Mouse (Mus musculus) inflammation-experienced regulatory T-cells, adult 6 months (primary cell): ENCODE data around the gene Adamts13. TPM values are rescaled to one million over a fixed set of nuclear protein-coding genes. Genes with fewer than 3 reads are reported as not detected.
A peak's percentile ranks its signal among the peaks of the same experiment; 100 is the strongest.

ENCODE experiments used
- ATAC-seq: one replicate; pipeline ENCODE4 v1.8.0; 2017
- polyA plus RNA-seq, 3 experiments: library from polyadenylated mRNA; unstranded; fragments of 100-300 nt; shearing (Covaris generic); gene quantifications; one replicate each; pipeline ENCODE4 v1.2.1; 2017

The Adamts13 gene
- polyA plus RNA-seq = not detected

DNA sequence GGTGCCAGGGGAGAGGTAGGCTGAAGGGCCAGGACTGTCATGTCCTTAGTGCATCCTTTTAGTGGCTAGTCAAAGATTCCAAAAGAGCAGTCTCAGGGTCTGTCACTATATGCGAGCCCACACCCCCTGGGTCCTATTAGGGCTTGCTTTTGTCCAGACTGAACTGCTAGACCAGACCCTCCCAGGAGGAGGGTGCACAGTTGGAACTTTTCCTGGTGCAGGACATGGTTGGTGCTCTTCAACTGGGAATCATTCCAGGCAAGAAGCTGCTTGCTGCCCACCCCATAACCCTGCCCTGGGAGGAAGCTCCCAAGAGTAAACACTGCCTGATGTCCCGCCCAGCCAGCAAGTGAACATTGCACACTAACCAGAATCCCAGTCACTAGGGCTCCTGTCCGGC lies at the start of gene Adamts13:
TSS of gene Adamts13 (plus strand) at position 301 of the 400 bp plus-strand sequence.
- no peak for ATAC-seq

DNA sequence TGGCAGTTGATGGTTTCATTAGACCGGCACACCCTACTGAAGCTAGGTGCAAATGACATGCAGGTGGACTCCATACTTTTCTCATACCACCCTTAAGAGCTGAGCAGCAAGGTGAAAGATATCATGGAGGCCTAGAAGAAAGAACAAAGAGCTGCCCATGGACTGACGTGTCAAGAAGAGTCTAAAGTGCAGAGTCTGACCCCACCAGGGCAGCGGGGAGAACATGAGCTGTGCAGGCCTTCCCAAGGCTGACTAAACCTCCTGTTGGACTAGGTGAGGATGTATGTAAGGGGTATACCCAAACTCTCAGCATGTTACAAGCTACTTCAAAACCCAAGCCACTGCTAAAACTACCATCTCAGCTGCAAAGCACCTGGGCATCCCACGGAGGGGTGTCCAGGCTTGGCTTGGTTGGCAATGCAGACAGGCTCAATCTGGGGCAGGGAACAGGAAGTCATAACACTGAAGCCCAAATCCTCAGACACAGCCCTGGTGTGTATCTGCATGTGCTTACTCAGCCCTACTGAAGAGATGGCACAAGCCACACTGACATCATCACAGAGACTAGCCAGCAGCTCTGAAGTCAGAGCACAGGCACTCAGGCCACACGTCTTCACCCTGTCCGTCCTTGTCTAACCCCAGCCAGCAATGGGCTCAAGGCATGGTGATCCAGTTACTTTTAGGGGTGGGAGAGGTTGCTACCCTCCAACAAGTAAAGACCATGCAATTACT lies 45.3 kb upstream of the Adamts13 start:
- no peak for ATAC-seq

DNA sequence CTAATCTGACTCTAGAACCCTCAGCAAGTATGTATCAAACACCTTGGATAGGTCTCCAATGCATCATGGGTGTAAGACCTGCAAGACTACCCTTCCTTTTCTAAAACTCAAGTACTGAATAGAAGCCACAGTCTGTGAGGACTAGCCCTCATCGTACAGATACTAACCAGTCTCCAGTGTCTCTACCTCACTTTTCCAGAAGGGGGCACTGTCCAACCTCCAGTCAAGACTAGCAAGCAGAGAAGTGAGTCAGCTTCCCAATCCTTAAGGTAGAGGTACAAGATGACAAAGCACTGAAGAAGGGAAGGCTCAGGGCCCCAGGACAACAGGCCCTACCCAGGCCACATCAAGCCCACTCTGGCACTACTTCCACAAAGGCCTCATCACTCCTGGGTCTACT lies 42.8 kb upstream of the Adamts13 start:
- ATAC-seq = peak; percentile 21

DNA sequence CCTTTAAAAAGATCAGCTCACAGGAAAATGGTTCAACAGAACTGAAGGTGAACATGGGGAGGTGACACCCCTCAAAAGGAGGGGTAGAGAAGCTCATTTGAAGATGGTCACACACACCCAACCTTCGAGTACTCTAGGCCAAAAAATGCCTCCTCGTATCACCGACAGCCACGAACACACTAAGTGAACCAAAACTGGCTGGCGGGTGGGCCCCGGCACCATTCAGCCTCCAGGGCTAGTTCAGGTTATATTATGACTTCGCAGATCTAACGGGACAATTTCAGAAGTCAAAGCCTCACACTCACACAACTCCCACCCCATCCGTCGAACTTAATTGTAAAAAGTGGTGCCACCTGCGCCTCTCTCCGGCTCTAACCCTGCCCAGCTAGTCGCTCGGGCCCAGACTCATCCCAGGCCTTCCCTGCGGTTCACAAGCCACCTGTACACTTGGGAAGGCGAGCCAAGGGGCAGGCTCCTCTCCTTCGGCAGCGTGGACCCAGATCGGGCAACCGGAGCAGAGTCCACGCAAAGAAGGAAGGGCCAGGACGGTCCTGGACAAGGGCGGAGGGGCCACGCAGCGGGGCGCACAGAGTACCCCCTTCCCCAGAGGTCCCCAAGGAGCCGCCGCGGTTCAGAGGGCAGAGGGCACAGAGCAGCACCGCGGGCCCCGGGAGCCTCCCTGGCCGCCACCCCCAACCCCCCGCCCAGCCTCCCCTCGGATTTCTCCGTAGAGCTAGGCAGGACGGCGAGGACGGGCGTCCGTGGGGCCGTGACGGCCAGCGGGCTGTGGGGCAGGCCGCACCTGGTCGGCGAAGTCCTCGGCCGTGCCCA lies 40.5 kb upstream of the Adamts13 start:
- ATAC-seq = no peak

DNA sequence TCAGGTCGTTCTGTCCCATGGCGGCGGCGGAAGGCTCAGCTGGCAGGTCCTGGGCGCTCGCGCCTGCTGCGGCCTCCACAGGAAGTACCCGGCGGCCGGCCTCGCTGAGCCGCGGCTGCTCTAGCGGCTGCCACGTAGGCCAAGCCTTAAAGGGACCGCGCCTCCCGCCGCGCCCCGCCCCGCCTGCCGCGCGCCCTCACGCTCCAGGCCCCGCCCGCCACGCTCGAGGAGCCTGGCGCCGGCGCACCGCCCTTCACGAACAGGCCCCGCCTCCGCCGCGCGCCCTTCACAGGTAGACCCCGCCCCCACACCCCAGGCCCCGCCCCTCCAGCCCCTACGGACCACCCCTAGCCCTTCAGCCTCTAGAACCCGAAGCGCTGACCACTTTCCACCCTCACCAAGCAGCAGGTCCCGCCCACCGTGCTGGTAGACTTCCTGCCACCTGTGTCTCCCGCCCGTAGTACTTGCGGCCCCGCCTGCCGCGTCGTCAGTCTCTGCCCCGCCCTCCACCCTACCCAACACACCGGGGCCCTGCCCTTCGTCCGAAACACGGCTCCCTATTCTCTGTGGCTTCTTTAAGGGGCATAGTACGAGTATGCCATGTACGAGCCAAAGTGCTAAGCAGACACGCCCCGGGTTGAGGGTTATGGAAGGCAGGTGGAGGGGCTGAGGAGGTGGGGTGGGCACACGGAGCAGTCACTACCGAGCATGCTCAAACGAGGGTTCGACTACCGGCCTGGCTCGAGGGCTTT lies 39.7 kb upstream of the Adamts13 start, which contains the start of the genes Surf4 and Stkld1:
TSS of gene Surf4 (minus strand) at position 625 of the 752 bp plus-strand sequence.
TSS of gene Stkld1 (plus strand) at position 744 of the 752 bp plus-strand sequence.
- peak; percentile 78 for ATAC-seq

DNA sequence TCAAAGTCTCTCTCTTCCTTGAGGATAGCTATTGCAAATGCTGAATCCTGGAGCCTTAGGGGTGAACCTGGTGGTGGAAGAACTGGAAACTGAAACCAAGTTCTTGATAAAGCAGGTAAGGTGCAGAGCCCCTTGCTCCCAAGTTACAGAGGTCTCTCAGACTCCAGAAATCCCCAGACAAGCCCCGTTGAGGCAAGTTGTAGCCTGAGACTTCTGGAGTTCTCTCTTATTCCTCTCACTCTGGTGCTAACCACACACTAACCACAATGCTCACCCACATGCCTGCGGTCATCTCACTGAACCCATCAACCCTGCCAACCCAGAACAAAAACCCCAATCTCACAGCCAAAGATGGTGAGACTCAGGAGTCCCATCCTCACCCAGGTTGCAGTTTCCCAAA lies 37.9 kb upstream of the Adamts13 start:
- ATAC-seq = no peak

DNA sequence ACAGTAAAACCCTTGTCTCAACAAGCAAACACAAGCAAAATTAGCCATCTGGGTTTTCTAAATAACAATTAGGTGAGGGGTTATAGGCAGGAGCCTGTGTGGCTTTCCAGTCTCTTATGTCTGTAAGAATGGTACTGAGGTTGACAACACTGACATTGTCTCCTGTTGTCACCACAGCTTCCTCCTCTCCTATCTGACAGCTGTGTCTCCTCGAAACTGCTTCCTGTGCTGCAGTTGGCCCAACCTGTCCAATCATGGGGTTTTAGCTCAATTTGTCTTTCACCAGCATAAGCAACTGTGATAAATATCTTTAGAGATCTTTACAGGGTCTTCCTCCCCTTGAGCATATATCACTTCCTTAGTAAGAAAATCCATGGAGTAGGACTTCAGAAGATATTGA lies 36.8 kb upstream of the Adamts13 start:
- ATAC-seq = peak; percentile 25

DNA sequence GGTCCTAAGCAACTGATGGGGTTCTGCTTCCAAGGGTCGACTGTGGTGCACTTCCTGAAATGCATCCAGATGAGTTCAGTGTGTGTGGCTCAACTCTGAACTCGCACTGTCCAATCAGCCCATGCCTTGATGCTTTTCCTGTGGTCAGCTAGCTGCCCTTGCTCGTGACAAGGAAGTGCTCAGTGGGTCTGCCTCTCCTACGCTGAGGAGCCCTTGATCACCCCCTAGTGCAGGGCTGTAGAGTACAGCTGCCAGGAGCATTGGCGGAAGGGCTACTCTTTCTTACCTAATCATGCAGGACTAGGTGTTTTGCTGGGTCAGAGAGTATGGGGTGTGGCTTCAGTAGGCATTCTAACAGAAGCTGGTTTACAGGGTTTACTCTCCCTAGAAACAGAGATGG lies 31.7 kb upstream of the Adamts13 start:
- no peak for ATAC-seq

DNA sequence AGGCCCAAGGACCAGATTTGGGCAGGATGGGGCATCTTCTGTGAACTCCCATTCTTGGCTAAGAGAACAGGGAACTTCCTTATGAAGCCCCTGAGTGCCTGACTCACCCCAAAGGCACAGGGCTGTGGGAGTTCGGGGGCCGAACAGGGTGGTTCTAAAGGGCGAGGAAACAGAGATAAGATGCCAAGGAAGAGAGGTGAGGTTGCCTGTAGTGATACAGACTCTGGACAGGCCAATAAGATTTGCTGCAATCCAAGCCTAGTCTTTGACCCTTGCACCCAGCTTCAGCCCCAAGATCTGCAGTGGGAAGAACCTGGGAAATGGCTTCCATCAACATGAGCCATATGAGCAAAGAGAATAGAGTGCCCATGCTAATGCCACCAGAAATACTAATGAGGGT lies 30.0 kb upstream of the Adamts13 start:
- no peak for ATAC-seq

DNA sequence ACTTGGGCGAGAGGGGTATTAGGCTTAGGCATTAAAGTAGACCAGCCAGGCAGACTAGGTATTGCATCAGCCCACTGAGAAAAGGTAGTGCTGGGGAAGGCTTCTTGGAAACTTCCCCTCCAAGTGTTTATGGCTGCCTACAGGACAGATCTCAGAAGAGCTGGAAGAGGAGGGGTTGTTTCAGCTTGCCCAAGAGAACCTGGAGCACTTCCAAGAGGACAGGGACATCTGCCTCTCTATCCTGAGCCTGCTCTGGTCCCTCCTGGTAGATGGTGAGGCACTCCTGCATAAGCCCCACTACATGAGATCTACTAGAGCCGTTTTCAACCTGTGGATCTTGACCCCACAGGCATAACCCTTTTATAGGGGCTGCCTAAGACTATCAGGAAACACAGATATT lies 22.8 kb upstream of the Adamts13 start:
- ATAC-seq = no peak

DNA sequence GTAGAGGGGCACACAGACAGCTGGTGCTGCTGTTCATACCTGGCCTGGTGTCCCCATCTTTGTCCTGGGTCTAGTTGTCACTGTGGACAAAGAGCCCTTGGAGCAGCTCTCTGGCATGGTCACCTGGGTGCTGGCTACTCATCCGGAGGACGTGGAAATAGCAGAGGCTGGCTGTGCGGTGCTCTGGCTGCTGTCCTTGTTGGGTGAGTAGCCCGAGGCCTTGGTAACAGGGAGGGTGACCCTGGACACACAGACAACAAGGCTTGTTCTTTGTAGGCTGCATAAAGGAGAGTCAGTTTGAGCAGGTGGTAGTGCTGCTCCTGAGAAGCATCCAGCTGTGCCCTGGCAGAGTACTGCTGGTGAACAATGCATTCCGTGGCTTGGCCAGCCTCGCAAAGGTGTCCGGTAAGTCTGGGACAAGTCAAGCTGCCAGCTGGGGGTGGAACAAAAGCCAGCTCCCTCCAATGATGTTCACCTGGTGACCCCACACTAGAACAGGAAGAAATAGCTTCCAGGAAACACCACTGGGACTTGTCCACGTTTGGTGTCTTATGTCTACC lies 21.8 kb upstream of the Adamts13 start:
- ATAC-seq = no peak

DNA sequence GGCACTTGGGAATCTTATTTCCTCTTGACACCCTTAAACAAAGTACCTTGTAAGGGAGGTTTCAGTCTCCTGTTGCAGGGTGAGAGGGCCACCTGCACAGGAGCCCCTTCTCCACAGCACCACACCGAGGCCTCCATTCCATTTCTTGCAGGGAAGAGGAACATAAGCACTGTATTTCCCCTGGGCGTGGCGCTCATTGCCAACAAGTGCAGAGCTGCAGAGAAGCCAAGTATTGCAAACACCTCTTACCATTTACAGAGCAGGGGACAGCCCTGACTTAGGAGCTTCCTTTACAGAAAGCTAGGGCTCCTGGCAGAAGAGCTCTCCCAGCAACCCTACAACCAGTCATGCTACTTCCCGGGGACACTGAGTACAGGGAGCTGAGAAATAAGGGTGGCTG lies 21.0 kb upstream of the Adamts13 start:
- ATAC-seq = no peak

DNA sequence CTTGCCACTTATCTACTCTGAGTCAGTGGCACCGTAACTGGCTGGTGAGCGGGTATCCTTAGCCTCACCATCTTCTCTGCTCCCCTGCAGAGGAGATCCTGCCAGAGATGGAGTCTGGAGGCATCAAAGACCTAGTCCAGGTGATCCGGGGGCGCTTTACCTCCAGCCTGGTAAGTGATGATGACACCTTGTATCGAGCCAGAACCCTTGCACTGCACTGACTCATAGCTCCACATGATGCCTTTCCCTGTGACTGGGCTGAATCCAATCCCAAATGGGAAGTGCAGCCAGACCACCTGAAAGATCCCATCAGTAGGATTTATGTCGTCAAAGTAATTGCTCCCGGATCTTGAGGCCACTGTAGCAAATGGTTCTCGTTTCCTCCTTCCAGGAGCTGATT lies 20.4 kb upstream of the Adamts13 start:
- ATAC-seq = no peak

DNA sequence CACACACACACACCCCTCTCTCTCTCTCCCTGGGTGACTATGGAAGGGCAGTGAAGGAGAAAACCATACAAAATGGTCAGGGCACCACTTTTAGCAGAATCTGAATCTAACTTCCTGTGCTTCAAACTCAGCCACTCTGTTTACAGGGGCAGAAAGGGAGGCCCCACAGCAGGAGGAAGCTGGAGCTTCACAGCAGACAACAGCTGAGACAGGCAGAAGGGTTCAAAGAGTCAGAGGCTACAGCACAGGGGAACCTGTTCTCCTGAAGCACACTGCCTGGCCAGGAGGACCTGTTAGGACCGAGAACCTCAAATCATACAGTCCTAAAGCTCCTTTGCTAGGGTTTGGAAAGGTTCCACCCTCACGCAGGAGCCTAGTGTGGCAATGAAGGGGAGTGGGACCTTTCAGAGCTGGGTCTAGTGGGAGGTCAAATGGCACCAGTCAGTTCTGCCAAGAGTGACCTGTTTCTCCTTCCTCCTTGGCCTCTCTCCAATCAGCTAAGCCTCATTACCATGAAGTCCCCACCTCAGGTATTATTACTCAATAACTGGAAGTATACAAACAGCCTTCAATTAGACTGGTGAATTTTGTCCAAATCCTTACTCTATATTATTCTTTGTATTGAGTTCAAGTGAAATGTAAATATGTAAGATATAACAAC lies 18.4 kb upstream of the Adamts13 start:
- no peak for ATAC-seq

DNA sequence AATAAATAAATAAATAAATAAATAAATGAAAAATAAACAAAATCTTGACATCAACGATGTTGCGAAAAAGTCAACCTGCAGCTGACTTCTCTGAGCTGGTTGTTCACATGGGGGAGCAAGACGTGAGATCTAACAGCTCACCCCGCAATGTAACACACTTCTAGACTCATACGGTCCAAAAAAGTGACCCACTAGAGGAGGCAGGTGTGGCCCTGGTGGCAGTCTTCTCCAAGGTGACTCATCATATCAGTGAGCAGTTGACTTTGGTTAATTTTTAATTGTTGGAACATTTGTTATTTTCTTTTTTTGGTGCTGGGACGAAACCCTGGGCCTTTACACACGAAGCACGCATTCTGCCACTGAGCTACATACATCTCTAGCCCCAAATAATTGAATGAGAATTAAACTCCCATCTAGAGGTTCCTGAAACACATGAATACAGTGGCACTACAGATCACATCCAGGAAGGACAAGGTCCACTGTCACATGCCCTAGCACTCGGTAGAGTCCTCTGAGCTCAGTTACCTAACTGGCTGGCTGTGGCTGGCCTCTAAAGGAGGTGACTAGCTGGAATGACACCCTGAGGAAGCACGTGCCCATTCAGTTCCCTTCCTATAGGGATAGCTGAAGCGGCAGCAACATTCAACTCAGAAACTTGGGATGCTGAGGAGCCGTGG lies 16.3 kb upstream of the Adamts13 start:
- ATAC-seq = no peak

DNA sequence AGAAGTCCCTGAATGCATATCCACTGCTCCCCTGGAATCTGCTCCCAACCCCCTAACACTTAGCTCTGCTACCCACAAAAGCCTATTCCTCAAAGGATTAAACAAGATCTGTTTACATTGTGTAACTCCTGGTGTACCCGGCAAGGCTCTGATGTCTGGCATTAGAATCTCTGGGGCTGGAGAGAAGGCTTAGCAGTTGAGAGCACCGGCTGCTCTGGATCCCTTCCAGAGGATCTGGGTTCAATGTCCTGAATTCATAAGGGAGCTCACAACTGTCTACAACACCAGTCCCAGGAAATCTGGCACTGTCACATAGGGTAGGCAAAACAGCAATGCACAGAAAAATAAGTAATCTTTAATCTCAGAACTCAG lies 15.7 kb upstream of the Adamts13 start:
- no peak for ATAC-seq

DNA sequence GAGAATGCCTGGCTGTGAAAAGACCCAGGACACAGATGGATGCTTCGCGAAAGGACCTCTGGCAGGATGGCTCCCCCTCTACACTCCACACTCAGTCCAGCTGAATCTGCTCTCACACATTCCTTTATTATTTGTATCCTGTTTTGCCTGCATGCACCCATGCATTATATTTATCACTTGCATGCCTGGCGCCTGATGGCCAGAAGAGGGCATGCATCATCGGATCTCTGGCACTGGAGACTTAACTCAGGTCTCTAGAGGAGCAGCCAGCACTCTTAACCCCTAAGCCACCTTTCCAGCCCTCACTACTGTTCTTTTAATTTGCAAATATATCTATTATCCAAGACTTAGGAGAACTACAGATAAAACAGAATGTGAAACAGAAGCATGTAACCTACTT lies 12.5 kb upstream of the Adamts13 start:
- no peak for ATAC-seq

DNA sequence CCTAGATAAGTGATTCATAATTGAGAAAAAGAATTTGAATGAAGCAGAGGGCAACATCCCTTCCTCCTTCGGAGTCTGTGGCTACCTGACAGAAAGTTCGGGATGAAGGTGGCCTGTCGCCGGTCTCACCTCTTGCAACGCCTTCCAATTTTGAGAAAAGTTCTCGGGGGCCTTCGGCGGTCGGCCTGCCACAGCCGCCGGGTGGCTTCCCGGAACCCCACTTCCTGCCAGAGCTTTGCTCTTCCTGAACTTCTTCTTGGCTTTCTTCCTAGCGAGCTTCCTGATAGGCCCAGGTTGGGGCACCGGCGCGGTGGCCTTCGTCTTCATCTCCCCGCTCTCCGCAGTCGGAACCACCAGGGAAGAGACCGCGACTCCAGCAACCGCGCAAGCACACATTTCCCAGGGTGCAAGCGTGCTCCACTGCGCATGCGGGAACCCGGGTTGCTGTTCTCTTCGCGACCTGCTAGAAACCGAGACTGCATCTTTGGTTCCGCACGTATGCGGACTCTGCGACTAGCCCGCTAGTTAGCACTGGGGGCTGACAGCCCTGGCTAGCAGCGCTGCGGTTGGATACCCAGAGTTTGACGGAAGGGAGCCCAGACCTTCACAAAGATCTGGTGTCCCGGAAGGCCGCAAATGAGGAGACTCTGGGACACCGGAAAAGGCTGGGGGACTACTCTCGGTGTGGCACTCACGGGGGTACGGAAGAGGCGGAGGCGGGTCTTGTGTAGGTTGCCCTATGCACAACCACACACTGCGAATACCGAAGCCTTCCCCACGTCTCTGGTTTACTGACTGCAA lies 9.1 kb upstream of the Adamts13 start, which contains the start of gene Rexo4:
TSS of gene Rexo4 (minus strand) at position 464 of the 801 bp plus-strand sequence.
- peak; percentile 84 for ATAC-seq

DNA sequence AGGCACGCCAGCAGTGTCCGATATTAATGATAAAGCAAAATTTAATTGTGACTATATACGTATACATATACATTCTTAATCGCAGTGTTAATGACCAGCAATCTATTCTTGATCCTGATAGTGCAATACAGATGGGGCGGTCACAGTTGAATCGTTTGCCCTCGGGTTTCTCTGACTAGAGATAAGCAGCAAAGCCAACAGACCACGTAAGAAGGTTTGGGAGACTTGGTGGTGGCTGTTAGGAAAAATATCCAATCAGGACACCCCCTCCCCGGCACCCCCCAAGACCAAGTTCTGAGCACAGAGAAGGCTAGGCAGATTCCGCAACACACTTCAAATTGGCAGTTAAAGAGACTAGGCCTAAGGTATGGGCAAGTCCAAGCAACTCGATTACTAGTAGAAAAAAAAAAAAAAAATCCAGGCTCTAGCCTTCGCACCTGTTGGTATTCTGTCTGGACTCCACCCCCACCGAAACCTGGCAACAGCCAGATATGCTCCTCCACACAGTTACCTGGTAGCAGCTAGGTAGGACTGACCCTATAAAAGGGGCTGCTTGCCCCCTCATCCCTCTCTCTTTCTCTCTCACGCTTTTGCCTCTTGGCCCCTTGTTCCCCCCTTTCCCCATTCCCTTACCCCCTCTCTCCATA lies 8.4 kb upstream of the Adamts13 start:
- no peak for ATAC-seq

DNA sequence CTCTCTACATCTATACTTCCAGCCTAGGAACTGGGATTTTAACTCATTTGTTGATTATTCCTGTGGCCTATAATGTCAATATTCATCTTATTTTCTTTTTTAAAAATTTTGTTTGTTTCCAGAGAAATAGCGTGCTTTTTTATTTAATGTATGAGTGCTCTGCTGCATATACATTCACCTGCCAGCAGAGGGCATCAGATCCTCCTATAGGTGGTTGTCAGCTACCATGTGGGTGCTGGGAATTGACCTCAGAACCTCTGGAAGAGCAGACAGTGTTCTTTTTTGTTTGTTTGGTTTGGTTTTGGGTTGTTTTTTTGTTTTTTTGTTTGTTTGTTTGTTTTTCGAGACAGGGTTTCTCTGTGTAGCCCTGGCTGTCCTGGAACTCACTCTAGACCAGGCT lies 6.0 kb upstream of the Adamts13 start:
- no peak for ATAC-seq
